Mouse (Mus musculus): ENCODE measurements around the gene Ddah2. TPM values are rescaled to one million over a fixed set of nuclear protein-coding genes. Genes with fewer than 3 reads are reported as not detected.

The Ddah2 gene
- polyA plus RNA-seq, 1 experiment from 2014 or later = 337 TPM

- WGBS = 41% methylated on average over 2 of the region's 2 CpGs
- Histone ChIP-seq H3K9me3 (no peaks in the 10 kb centered on the region), H3K9ac (no peak overlapping the region), H3K4me1 (peaks cover 11% of the 10 kb centered on the region; the same call in 1 of the 2 replicates), H3K27ac (no peak overlapping the region), H3K4me3 (peak overlapping the region; percentile 21; the same call in 1 of the 2 replicates), H3K27me3 (replicated peaks) (no peaks in the 10 kb centered on the region), H3K36me3 (replicated peaks) (no peaks in the 10 kb centered on the region), H3K4me2 (peak overlapping the region; percentile 43; the same call in 1 of the 2 replicates)
- no peak for ATAC-seq (replicated peaks)
Measured at GRCm38 (mm10) chr17:35077285-35077684, 18.4 kb downstream of the Ddah2 start.

- WGBS = 9% methylated on average over 14 of the region's 14 CpGs
- no peaks in the 10 kb centered on the region for H3K9me3 ChIP-seq
- H3K27ac ChIP-seq = no peak within 1 kb of the TSS
Measured at GRCm38 (mm10) chr17:35077786-35078233, 19.0 kb downstream of the Ddah2 start, which contains the start of gene Ly6g6d. Ly6g6d (minus strand) TSS chr17:35078065.

GRCm38 (mm10) chr17:35079778-35080177 lies 20.9 kb downstream of the Ddah2 start:
- H3K4me3 ChIP-seq = no peak overlapping the region
- no peak overlapping the region for H3K4me2 ChIP-seq
- 72% methylated on average over 9 of the region's 9 CpGs for WGBS
- H3K27ac ChIP-seq = no peak overlapping the region
- ATAC-seq (replicated peaks) = no peak
- H3K9ac ChIP-seq = no peak overlapping the region
- peaks cover 11% of the 10 kb centered on the region; the same call in 1 of the 2 replicates for H3K4me1 ChIP-seq
- H3K9me3 ChIP-seq = no peaks in the 10 kb centered on the region
- no peaks in the 10 kb centered on the region for H3K27me3 ChIP-seq (replicated peaks)
- no peaks in the 10 kb centered on the region for H3K36me3 ChIP-seq (replicated peaks)

More at GRCm38 (mm10) chr17:35077786-35078233, 19.0 kb downstream of the Ddah2 start, which contains the start of gene Ly6g6d:
- H3K4me2 ChIP-seq = peak within 1 kb of the TSS; percentile 43
- peak within 1 kb of the TSS; percentile 21 for H3K4me3 ChIP-seq
- H3K9ac ChIP-seq = no peak within 1 kb of the TSS; the same call in 1 of the 2 replicates
- H3K4me1 ChIP-seq = peaks cover 11% of the 10 kb centered on the region; the same call in 1 of the 2 replicates
- H3K27me3 ChIP-seq (replicated peaks) = no peaks in the 10 kb centered on the region
- H3K36me3 ChIP-seq (replicated peaks) = no peaks in the 10 kb centered on the region
- ATAC-seq (replicated peaks) = 0 out of 2 replicates have a peak, but pooled peaks have one; percentile 37

GRCm38 (mm10) chr17:35080248-35080647 lies 21.4 kb downstream of the Ddah2 start:
- no peak overlapping the region for H3K27ac ChIP-seq
- 62% methylated on average over 6 of the region's 6 CpGs for WGBS
- H3K9ac ChIP-seq = no peak overlapping the region

GRCm38 (mm10) chr17:35080710-35081109 lies 21.9 kb downstream of the Ddah2 start:
- no peak overlapping the region for H3K9ac ChIP-seq
- no peaks in the 10 kb centered on the region for H3K9me3 ChIP-seq
- no peaks in the 10 kb centered on the region for H3K36me3 ChIP-seq (replicated peaks)
- H3K27me3 ChIP-seq (replicated peaks) = no peaks in the 10 kb centered on the region
- no peak for ATAC-seq (replicated peaks)
- 87% methylated on average over 4 of the region's 4 CpGs for WGBS
- H3K4me1 ChIP-seq = peaks cover 11% of the 10 kb centered on the region; the same call in 1 of the 2 replicates
- no peak overlapping the region for H3K27ac ChIP-seq
- no peak overlapping the region for H3K4me2 ChIP-seq
- H3K4me3 ChIP-seq = no peak overlapping the region

More at GRCm38 (mm10) chr17:35080248-35080647, 21.4 kb downstream of the Ddah2 start:
- Histone ChIP-seq H3K4me3 (no peak overlapping the region), H3K36me3 (replicated peaks) (no peaks in the 10 kb centered on the region), H3K9me3 (no peaks in the 10 kb centered on the region), H3K4me2 (no peak overlapping the region), H3K4me1 (peaks cover 11% of the 10 kb centered on the region; the same call in 1 of the 2 replicates), H3K27me3 (replicated peaks) (no peaks in the 10 kb centered on the region)
- ATAC-seq (replicated peaks) = no peak

- H3K4me3 ChIP-seq = no peak overlapping the region
- H3K27me3 ChIP-seq (replicated peaks) = no peaks in the 10 kb centered on the region
- no peak for ATAC-seq (replicated peaks)
- no peak overlapping the region for H3K9ac ChIP-seq
- H3K36me3 ChIP-seq (replicated peaks) = no peaks in the 10 kb centered on the region
- WGBS = 83% methylated on average over 16 of the region's 16 CpGs
- no peaks in the 10 kb centered on the region for H3K9me3 ChIP-seq
- H3K4me1 ChIP-seq = peaks cover under 1% of the 10 kb centered on the region; the same call in 1 of the 2 replicates
- H3K4me2 ChIP-seq = no peak overlapping the region
- no peak overlapping the region for H3K27ac ChIP-seq
Measured at GRCm38 (mm10) chr17:35082841-35083576, 24.2 kb downstream of the Ddah2 start.

- Histone ChIP-seq H3K9me3 (no peaks in the 10 kb centered on the region), H3K27ac (no peak overlapping the region), H3K4me3 (no peak overlapping the region), H3K4me1 (no peaks in the 10 kb centered on the region), H3K36me3 (replicated peaks) (no peaks in the 10 kb centered on the region), H3K27me3 (replicated peaks) (no peaks in the 10 kb centered on the region), H3K4me2 (no peak overlapping the region), H3K9ac (no peak overlapping the region)
- ATAC-seq (replicated peaks) = no peak
- 85% methylated on average over 3 of the region's 3 CpGs for WGBS
Measured at GRCm38 (mm10) chr17:35083929-35084497, 25.2 kb downstream of the Ddah2 start.

- Histone ChIP-seq H3K4me2 (no peak within 1 kb of the TSS), H3K9me3 (no peaks in the 10 kb centered on the region), H3K27ac (no peak within 1 kb of the TSS), H3K27me3 (replicated peaks) (no peaks in the 10 kb centered on the region), H3K36me3 (replicated peaks) (no peaks in the 10 kb centered on the region), H3K4me3 (no peak within 1 kb of the TSS), H3K9ac (no peak within 1 kb of the TSS), H3K4me1 (peaks cover 7% of the 10 kb centered on the region)
- ATAC-seq (replicated peaks) = no peak
- WGBS = 86% methylated on average over 7 of the region's 7 CpGs
Measured at GRCm38 (mm10) chr17:35085208-35085865, 26.5 kb downstream of the Ddah2 start, which contains the start of gene Ly6g6f. Ly6g6f (minus strand) TSS chr17:35085610.

GRCm38 (mm10) chr17:35088151-35088550 lies 29.3 kb downstream of the Ddah2 start:
- Histone ChIP-seq H3K9ac (no peak overlapping the region), H3K27ac (no peak overlapping the region), H3K4me3 (no peak overlapping the region), H3K36me3 (replicated peaks) (no peaks in the 10 kb centered on the region; the same call in 1 of the 2 replicates), H3K27me3 (replicated peaks) (no peaks in the 10 kb centered on the region), H3K4me1 (peaks cover 15% of the 10 kb centered on the region), H3K4me2 (no peak overlapping the region), H3K9me3 (no peaks in the 10 kb centered on the region)
- WGBS = 51% methylated on average over 2 of the region's 2 CpGs
- no peak for ATAC-seq (replicated peaks)

GRCm38 (mm10) chr17:35088825-35089644 lies 30.2 kb downstream of the Ddah2 start, which contains the start of gene Abhd16a:
Abhd16a (plus strand) TSS chr17:35089263.
- H3K4me2 ChIP-seq = peak within 1 kb of the TSS; percentile 67
- no peaks in the 10 kb centered on the region for H3K27me3 ChIP-seq (replicated peaks)
- peak within 1 kb of the TSS; percentile 73 for H3K4me3 ChIP-seq
- H3K9ac ChIP-seq = peak within 1 kb of the TSS; percentile 94
- peaks cover 15% of the 10 kb centered on the region for H3K4me1 ChIP-seq
- 3% methylated on average over 66 of the region's 67 CpGs for WGBS
- ATAC-seq (replicated peaks) = peak; percentile 99
- no peaks in the 10 kb centered on the region; the same call in 1 of the 2 replicates for H3K36me3 ChIP-seq (replicated peaks)
- H3K9me3 ChIP-seq = no peaks in the 10 kb centered on the region
- H3K27ac ChIP-seq = peak within 1 kb of the TSS; percentile 100

GRCm38 (mm10) chr17:35090166-35090932 lies 31.5 kb downstream of the Ddah2 start:
- WGBS = 67% methylated on average over 8 of the region's 8 CpGs
- peak overlapping the region; percentile 100; the same call in 1 of the 2 replicates for H3K27ac ChIP-seq
- H3K4me3 ChIP-seq = peak overlapping the region; percentile 73
- H3K27me3 ChIP-seq (replicated peaks) = no peaks in the 10 kb centered on the region
- no peak for ATAC-seq (replicated peaks)
- H3K4me1 ChIP-seq = peaks cover 15% of the 10 kb centered on the region
- H3K4me2 ChIP-seq = peak overlapping the region; percentile 67
- peaks cover 4% of the 10 kb centered on the region for H3K36me3 ChIP-seq (replicated peaks)
- peak overlapping the region; percentile 94 for H3K9ac ChIP-seq
- H3K9me3 ChIP-seq = no peaks in the 10 kb centered on the region
